Mouse (Mus musculus) macrophage (primary cell): ENCODE results near the gene Kif18b. TPM values are rescaled to one million over a fixed set of nuclear protein-coding genes. Genes with fewer than 3 reads are reported as not detected.

Experiments
- H3K27ac ChIP-seq: fragments of 350-480 bp; formaldehyde crosslinking; 2 replicates; pipeline ENCODE4 v1.9.0; 2021
- H3K36me3 ChIP-seq: fragments of 350-480 bp; formaldehyde crosslinking; 2 replicates; pipeline ENCODE4 v1.9.0; 2021; ENCODE audit errors: inconsistent target
- H3K4me3 ChIP-seq: fragments of 350-480 bp; formaldehyde crosslinking; 2 replicates; pipeline ENCODE4 v1.9.0; 2021; ENCODE audit errors: inconsistent target
- H3K79me2 ChIP-seq: fragments of 350-480 bp; formaldehyde crosslinking; 2 replicates; pipeline ENCODE4 v1.9.0; 2021; ENCODE audit errors: inconsistent target
- WGBS: methylation state at CpG from one replicate; pipeline ENCODE4 v1.1.7; 2026; ENCODE audit warnings: inconsistent platforms; ENCODE audit not compliant: missing documents; 5-methylcytosine and 5-hydroxymethylcytosine counted together
- polyA plus RNA-seq: library from polyadenylated mRNA; stranded (reverse); fragments of 250-400 nt; gene quantifications from 3 replicates; pipeline ENCODE4 v1.2.4, GENCODE M21; 2018; ENCODE audit warnings: inconsistent platforms

Kif18b gene
- polyA plus RNA-seq, 1 experiment from 2014 or later = 2.2 TPM

DNA sequence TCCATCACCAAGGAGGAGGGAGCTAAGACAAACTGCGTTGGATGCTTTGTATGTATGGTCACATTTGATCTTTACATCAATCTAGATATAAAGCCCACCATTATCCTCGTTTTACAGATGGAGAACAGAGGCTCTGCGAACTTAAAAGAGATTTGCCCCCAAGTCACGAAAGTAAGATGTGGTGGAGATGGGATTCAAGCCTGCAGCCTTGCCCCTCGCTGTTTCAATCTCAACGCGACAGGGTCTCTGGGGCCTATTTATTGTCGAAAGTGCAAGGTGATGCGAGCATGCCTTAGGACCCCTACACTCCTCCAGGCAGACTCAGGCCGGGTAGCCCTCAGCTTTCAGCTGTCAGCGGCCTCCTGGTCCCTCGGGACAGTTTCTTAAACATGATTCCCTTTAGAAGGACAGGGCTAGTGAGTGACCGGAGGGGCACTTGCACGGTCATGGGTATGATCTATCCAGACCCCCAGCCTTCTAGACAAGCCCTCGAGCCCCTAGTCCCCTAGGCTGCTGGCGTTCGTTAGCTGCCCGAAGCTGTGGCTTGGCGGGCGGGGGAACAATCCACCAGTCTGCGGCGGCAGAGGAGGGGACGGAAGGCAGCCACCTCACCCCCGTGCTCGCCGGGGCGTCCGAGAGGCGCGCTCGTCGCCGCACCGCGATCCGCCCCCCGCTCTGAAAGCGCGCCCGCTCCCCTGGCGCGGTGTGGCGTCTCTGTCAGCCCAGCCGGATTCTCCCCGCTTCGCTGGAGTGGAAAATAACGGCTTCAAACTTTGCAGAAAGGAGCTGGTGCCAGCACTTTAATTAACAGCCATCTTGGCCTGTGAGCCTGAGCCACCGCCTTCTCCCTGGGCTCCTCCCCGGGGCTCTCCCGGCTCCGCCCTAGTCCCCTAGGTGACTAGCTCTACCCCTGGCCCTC lies 23.4 kb upstream of the Kif18b start:
- WGBS = 4% methylated on average over 51 of the region's 51 CpGs
- Histone ChIP-seq H3K36me3 (no peaks in the 10 kb centered on the region), H3K4me3 (no peak overlapping the region), H3K27ac (no peak overlapping the region), H3K79me2 (no peaks in the 10 kb centered on the region)

GRCm38 (mm10) chr11:102946992-102947343 lies 22.0 kb upstream of the Kif18b start:
- H3K4me3 ChIP-seq = no peak overlapping the region
- no peak overlapping the region for H3K27ac ChIP-seq
- no peaks in the 10 kb centered on the region for H3K79me2 ChIP-seq
- no peaks in the 10 kb centered on the region for H3K36me3 ChIP-seq
- WGBS = 8% methylated on average over 8 of the region's 8 CpGs

DNA sequence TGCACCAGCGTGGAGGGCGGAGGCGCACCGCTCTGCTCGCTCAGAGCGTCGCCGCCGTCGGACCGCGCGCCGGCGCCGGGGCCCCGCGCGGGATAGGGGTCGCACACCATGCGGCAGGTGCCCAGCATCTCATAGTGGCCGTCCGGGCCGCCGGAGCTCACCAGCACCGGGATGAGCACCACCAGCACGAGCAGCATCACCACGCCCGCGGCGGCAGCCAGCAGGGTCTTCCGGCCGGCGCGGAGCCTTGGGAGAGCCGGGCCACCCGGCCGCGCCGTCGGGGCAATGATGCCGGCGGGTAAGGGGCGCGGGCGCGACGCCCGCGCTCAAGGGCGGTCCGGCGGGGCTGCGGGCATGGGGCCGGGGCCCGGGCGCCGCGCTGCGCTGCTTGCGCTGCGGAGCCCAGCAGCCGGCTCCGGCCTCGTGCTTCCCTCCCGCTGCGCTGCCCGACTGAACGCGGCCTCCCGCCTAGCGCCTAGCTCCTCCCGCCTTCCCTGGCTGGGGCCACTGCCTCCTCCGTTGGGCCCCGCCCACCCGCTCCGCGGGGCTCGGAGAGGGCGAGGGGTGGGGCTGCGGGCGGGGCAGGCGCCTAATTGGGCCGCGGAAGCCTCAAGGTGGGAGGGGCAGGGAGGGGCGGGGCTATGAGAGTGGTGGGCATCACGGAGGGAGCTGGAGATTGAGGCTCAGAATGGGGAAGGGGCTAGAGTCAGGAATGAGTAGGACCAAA lies 21.5 kb upstream of the Kif18b start, which contains the start of gene C1ql1:
Gene C1ql1, minus strand, starts transcription at position 424 of the 727 bp plus-strand sequence.
- 4% methylated on average over 62 of the region's 87 CpGs for WGBS
- H3K4me3 ChIP-seq = no peak within 1 kb of the TSS
- no peak within 1 kb of the TSS for H3K27ac ChIP-seq
- no peaks in the 10 kb centered on the region for H3K36me3 ChIP-seq
- no peaks in the 10 kb centered on the region for H3K79me2 ChIP-seq

- WGBS = 7% methylated on average over 54 of the region's 54 CpGs
- Histone ChIP-seq H3K4me3 (no peak overlapping the region), H3K36me3 (no peaks in the 10 kb centered on the region), H3K27ac (no peak overlapping the region), H3K79me2 (no peaks in the 10 kb centered on the region)
Measured at GRCm38 (mm10) chr11:102945306-102946264, 20.7 kb upstream of the Kif18b start.

GRCm38 (mm10) chr11:102941236-102941635 lies 16.3 kb upstream of the Kif18b start:
- Histone ChIP-seq H3K4me3 (no peak overlapping the region), H3K79me2 (no peaks in the 10 kb centered on the region), H3K27ac (no peak overlapping the region), H3K36me3 (no peaks in the 10 kb centered on the region)
- WGBS = 61% methylated on average over 5 of the region's 6 CpGs

DNA sequence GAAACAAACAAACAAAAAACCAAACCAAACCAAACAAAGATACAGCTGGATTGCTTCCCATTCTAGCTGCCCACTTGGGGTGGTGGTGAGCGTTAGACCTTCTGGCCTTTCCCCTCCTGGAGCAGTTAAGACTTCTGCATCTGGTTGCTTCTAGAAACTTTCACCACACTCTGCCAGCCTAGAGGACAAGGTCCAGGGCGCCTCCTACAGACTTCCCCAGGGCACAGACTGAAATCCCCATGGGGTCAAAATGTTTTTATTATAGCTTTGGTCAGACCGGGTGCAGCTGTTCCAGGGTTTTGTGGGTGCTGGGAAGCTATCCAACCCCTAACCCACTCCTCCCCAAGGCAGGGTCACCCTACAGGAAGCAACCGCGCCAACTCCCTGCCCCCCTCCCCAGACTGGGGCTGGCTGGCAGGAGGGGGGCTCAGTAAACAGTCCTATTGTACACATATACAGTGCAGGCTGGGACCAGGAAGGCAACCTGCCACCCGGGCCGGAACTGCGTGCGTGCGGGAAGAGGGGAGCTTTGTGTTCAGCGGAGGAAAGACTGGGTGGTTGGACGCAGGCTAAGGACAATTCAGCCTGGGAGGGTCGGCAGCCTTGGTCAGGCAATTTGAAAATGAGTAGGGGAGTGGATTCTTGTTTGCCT lies 14.2 kb upstream of the Kif18b start:
- 11% methylated on average over 11 of the region's 13 CpGs for WGBS
- Histone ChIP-seq H3K36me3 (no peaks in the 10 kb centered on the region), H3K79me2 (no peaks in the 10 kb centered on the region), H3K4me3 (no peak overlapping the region), H3K27ac (no peak overlapping the region)

DNA sequence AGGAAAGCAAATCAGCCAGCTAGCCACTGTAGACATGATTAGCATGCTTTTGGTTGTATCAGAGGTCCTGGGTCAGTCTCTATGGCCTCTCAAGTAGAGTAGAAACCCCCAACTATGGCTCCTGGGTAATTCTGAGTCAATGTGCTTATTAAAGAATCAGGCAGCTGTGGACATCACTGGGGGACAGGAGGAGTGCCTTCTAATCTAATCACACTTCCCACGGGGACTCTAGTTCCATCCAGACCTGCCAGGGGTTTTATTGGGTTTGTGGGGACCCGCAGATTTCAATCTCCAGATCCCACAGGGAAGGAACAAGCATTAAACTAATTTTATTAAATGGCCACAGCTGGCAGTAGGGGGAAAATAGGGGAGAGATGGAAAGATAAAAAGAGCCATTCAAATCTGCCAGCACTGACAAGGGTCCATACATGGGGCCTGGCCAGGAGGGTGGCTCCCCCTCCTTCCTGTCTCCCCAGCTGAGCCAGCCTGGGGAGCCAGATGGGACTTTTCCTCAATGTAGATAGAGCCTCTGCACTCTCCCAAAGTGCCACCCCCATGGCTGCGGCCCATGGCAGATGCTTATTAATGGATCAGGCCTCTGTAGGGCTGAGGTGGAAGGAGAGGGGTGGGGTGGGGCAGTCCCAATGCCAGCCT lies 12.7 kb upstream of the Kif18b start:
- Histone ChIP-seq H3K36me3 (no peaks in the 10 kb centered on the region), H3K4me3 (no peak overlapping the region), H3K27ac (no peak overlapping the region), H3K79me2 (no peaks in the 10 kb centered on the region)
- WGBS = 94% methylated on average over 3 of the region's 3 CpGs

- Histone ChIP-seq H3K4me3 (no peak overlapping the region), H3K79me2 (no peaks in the 10 kb centered on the region), H3K27ac (no peak overlapping the region), H3K36me3 (no peaks in the 10 kb centered on the region)
- WGBS = 75% methylated on average over 4 of the region's 4 CpGs
Measured at GRCm38 (mm10) chr11:102936272-102936671, 11.3 kb upstream of the Kif18b start.

- Histone ChIP-seq H3K79me2 (no peaks in the 10 kb centered on the region), H3K27ac (no peak overlapping the region), H3K4me3 (no peak overlapping the region), H3K36me3 (no peaks in the 10 kb centered on the region)
- 42% methylated on average over 10 of the region's 10 CpGs for WGBS
Measured at GRCm38 (mm10) chr11:102930672-102931071, 5.7 kb upstream of the Kif18b start.

DNA sequence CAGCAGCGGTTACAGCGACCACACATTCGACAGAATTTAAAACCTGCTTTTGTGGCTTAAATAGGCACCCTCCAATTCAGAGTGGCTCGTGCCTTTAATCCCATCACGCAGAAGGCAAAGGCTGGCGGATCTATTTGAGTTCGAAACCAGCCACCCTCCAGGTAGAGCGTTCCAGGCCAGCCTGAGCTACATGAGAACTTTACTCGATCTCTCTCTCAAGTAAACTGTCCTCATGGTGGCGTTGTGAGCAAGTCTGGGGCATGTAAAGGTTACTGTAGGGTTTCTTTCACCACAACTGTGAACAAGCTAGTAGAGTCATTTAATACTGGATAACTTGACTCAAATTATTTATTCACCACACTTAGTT lies 410 bp upstream of the Kif18b start:
- Histone ChIP-seq H3K79me2 (peaks cover 44% of the 10 kb centered on the region), H3K27ac (peak overlapping the region; percentile 59), H3K4me3 (peak overlapping the region; percentile 86), H3K36me3 (no peaks in the 10 kb centered on the region)
- WGBS = 3% methylated on average over 10 of the region's 10 CpGs

DNA sequence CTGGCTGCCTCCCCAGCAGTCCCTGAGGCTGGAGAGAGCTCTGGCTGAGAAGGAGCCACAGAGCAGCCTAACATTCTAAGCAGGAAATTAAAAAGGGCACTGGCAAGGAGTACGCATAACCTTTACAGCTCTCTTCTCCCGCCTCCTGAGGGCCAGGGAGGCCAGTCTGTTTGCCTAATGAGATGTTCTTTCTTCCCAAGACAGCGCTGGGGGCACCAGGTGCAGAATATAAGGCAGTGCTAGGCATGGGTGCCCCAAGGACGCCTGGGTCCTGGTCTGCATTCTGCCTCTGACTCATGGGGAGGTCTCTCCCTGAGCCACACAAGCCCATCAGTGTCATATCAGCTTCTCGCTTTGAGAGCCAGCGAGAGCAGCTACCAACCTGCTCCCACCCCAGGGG lies 3.4 kb downstream of the Kif18b start:
- Histone ChIP-seq H3K79me2 (peaks cover 82% of the 10 kb centered on the region), H3K4me3 (no peak overlapping the region), H3K27ac (no peak overlapping the region), H3K36me3 (no peaks in the 10 kb centered on the region)
- WGBS = 92% methylated on average over 6 of the region's 6 CpGs

- Histone ChIP-seq H3K79me2 (peaks cover 77% of the 10 kb centered on the region), H3K36me3 (no peaks in the 10 kb centered on the region), H3K27ac (no peak overlapping the region), H3K4me3 (no peak overlapping the region)
- 86% methylated on average over 4 of the region's 4 CpGs for WGBS
Measured at GRCm38 (mm10) chr11:102918077-102918476, 6.8 kb downstream of the Kif18b start.

DNA sequence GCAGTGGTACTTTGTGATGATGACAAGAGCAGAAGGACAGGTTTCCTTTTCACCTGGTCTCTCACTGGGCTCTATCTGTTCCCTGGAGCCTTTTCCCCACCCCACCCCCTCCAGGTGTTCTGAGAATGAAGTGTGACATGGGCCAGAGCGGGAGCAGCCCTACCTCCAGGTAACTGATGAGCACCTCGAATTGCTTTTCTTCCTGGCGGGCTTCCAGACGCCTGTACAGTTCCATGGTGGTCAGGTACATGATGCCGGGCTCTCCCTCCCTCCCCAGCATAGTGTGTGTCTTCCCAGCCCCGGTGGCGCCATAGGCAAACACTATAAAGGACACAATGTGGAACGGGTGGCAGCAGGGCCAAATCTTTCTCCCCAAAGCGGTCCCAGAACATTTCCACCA lies 9.5 kb downstream of the Kif18b start:
- Histone ChIP-seq H3K27ac (no peak overlapping the region), H3K4me3 (no peak overlapping the region), H3K36me3 (no peaks in the 10 kb centered on the region), H3K79me2 (peaks cover 50% of the 10 kb centered on the region)
- 97% methylated on average over 9 of the region's 9 CpGs for WGBS
